Mouse (Mus musculus) embryonic facial prominence, embryonic 12.5 days (tissue): ENCODE data around the gene Rnft2. TPM values are rescaled to one million over a fixed set of nuclear protein-coding genes. Genes with fewer than 3 reads are reported as not detected.
A peak's percentile ranks its signal among the peaks of the same experiment; 100 is the strongest.

Experiments
- ATAC-seq: fragments of 200-750 bp; cut with Nextera tagmentation; 2 replicates; pipeline ENCODE4 v1.8.0; 2017; ENCODE audit not compliant: insufficient number of reproducible peaks, insufficient read depth, low FRiP score, low TSS enrichment
- H3K27ac ChIP-seq: fragments of 300-500 bp; sonication (generic); 2 replicates; pipeline ENCODE4 v1.5.1; 2016; ENCODE audit warnings: mild to moderate bottlenecking
- H3K27me3 ChIP-seq: fragments of 300-500 bp; sonication (generic); 2 replicates; pipeline ENCODE4 v1.6.1; 2016; ENCODE audit warnings: mild to moderate bottlenecking, moderate library complexity
- H3K36me3 ChIP-seq: fragments of 300-500 bp; sonication (generic); 2 replicates; pipeline ENCODE4 v1.6.1; 2016; ENCODE audit warnings: mild to moderate bottlenecking
- H3K4me1 ChIP-seq: fragments of 300-500 bp; sonication (generic); 2 replicates; pipeline ENCODE4 v1.6.1; 2016
- H3K4me2 ChIP-seq: fragments of 300-500 bp; sonication (generic); replicated peaks from 2 replicates; pipeline ENCODE4 v1.6.1; 2016; ENCODE audit warnings: mild to moderate bottlenecking, moderate library complexity
- H3K4me3 ChIP-seq: fragments of 300-500 bp; sonication (generic); 2 replicates; pipeline ENCODE4 v1.5.1; 2016; ENCODE audit warnings: mild to moderate bottlenecking
- H3K9ac ChIP-seq: fragments of 300-500 bp; sonication (generic); 2 replicates; pipeline ENCODE4 v1.6.1; 2016; ENCODE audit warnings: mild to moderate bottlenecking, moderate library complexity
- H3K9me3 ChIP-seq: fragments of 300-500 bp; sonication (generic); 2 replicates; pipeline ENCODE4 v1.6.1; 2016; ENCODE audit warnings: mild to moderate bottlenecking, moderate library complexity
- WGBS: fragments of 180-500 bp; shearing (Covaris S2); methylation state at CpG from one replicate; pipeline ENCODE4 v1.1.7; 2016; 5-methylcytosine and 5-hydroxymethylcytosine counted together
- polyA plus RNA-seq: library from polyadenylated mRNA; unstranded; fragments of >200 nt; fragmentation: Nextera tagmentation; extraction: Ambion mirVana; gene quantifications from 2 replicates; pipeline ENCODE4 v1.2.1, GENCODE M21; 2016

The Rnft2 gene
- 5.7 and 8.8 TPM in 2 replicates for polyA plus RNA-seq

GRCm38 (mm10) chr5:118244606-118245443, at the start of gene Rnft2, which contains the start of gene 2410131K14Rik:
Gene Rnft2 (minus strand): TSS chr5:118245116.
Gene 2410131K14Rik (plus strand): TSS chr5:118245227.
- H3K4me2 ChIP-seq, result peak within 1 kb of the TSS; percentile 72
- peaks cover 24% of the 10 kb centered on the region for H3K4me1 ChIP-seq
- under 1% methylated on average over 68 of the region's 68 CpGs for WGBS
- H3K9me3 ChIP-seq, result no peaks in the 10 kb centered on the region
- H3K36me3 ChIP-seq, result peaks cover 25% of the 10 kb centered on the region
- peak within 1 kb of the TSS; percentile 66 for H3K4me3 ChIP-seq
- H3K27ac ChIP-seq, result peak within 1 kb of the TSS; percentile 72
- H3K27me3 ChIP-seq, result no peaks in the 10 kb centered on the region
- peak within 1 kb of the TSS; percentile 73 for H3K9ac ChIP-seq
- peak; percentile 100 for ATAC-seq

GRCm38 (mm10) chr5:118294086-118294864, 49.4 kb upstream of the Rnft2 start:
- Histone ChIP-seq H3K27ac (peak overlapping the region; percentile 97), H3K4me1 (peaks cover 51% of the 10 kb centered on the region), H3K4me3 (0 out of 2 replicates have a peak overlapping the region, but pooled peaks have one; percentile 12), H3K36me3 (no peaks in the 10 kb centered on the region), H3K9me3 (no peaks in the 10 kb centered on the region), H3K9ac (no peak overlapping the region), H3K27me3 (no peaks in the 10 kb centered on the region), H3K4me2 (peak overlapping the region; percentile 46)
- 14% methylated on average over 23 of the region's 23 CpGs for WGBS
- peak; percentile 91 for ATAC-seq

DNA sequence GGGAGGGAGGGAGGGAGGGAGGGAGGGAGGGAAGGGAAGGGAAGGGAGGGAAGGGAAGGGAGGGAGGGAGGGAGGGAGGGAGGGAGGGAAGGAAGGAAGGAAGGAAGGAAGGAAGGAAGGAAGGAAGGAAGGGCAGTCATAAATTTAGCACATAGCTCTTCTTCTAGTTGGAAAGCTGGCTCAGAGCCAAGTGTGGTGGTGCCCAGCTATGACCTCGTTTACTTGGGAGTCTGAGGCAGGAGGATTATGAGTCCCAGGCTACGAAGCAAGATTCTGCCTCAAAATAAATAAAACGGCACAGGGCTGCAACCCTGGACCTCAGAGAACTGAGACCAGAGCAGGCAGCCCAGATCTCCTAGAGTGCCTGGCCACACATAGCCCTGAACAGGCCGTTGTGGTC, 47.6 kb upstream of the Rnft2 start:
- 63% methylated on average over 4 of the region's 4 CpGs for WGBS
- H3K4me3 ChIP-seq, result no peak overlapping the region

GRCm38 (mm10) chr5:118291453-118291852, 46.5 kb upstream of the Rnft2 start:
- H3K4me1 ChIP-seq, result peaks cover 37% of the 10 kb centered on the region
- H3K4me2 ChIP-seq, result no peak overlapping the region
- no peak overlapping the region for H3K9ac ChIP-seq
- no peak for ATAC-seq
- no peaks in the 10 kb centered on the region for H3K27me3 ChIP-seq
- 92% methylated on average over 3 of the region's 4 CpGs for WGBS
- no peak overlapping the region for H3K27ac ChIP-seq
- H3K9me3 ChIP-seq, result no peaks in the 10 kb centered on the region
- H3K36me3 ChIP-seq, result no peaks in the 10 kb centered on the region
- no peak overlapping the region for H3K4me3 ChIP-seq

More for the DNA sequence above, 47.6 kb upstream of the Rnft2 start:
- H3K9ac ChIP-seq, result no peak overlapping the region
- no peaks in the 10 kb centered on the region for H3K27me3 ChIP-seq
- H3K4me1 ChIP-seq, result peaks cover 45% of the 10 kb centered on the region
- no peak overlapping the region for H3K4me2 ChIP-seq
- no peaks in the 10 kb centered on the region for H3K9me3 ChIP-seq
- H3K36me3 ChIP-seq, result no peaks in the 10 kb centered on the region
- ATAC-seq, result no peak
- H3K27ac ChIP-seq, result 0 out of 2 replicates have a peak overlapping the region, but pooled peaks have one; percentile 12

GRCm38 (mm10) chr5:118277741-118278495, 33.0 kb upstream of the Rnft2 start:
- H3K4me3 ChIP-seq, result no peak overlapping the region
- H3K4me1 ChIP-seq, result peaks cover 23% of the 10 kb centered on the region
- no peaks in the 10 kb centered on the region for H3K9me3 ChIP-seq
- H3K36me3 ChIP-seq, result no peaks in the 10 kb centered on the region
- 0 out of 2 replicates have a peak, but pooled peaks cover 4% of the 10 kb centered on the region for H3K27me3 ChIP-seq
- no peak for ATAC-seq
- H3K27ac ChIP-seq, result no peak overlapping the region
- no peak overlapping the region for H3K9ac ChIP-seq
- WGBS, result 87% methylated on average over 18 of the region's 18 CpGs
- H3K4me2 ChIP-seq, result no peak overlapping the region

DNA sequence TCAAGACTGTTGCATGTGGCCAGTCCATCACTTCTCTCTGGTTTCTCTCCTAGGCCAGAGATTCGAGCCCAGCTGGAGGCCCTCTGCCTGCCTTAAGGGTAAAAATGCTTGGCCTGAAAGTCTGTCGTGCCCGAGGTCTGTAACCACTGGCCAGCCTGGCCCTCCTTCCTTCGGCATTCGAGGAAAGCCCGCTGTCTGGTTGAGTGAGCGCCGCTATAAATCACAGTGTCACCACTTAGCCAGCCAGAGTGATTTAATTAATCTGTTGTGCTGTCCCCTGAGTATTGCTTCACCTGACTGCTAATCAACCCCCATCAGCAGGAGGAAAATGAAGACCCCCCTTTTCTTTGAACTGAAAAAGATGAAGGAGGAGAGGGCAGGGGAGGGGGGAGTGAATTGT, 31.8 kb upstream of the Rnft2 start:
- H3K4me3 ChIP-seq, result no peak overlapping the region
- ATAC-seq, result no peak
- no peaks in the 10 kb centered on the region for H3K9me3 ChIP-seq
- peaks cover 12% of the 10 kb centered on the region for H3K27me3 ChIP-seq
- no peak overlapping the region for H3K4me2 ChIP-seq
- peaks cover 23% of the 10 kb centered on the region for H3K4me1 ChIP-seq
- 29% methylated on average over 8 of the region's 8 CpGs for WGBS
- no peaks in the 10 kb centered on the region for H3K36me3 ChIP-seq
- no peak overlapping the region for H3K9ac ChIP-seq
- no peak overlapping the region for H3K27ac ChIP-seq

DNA sequence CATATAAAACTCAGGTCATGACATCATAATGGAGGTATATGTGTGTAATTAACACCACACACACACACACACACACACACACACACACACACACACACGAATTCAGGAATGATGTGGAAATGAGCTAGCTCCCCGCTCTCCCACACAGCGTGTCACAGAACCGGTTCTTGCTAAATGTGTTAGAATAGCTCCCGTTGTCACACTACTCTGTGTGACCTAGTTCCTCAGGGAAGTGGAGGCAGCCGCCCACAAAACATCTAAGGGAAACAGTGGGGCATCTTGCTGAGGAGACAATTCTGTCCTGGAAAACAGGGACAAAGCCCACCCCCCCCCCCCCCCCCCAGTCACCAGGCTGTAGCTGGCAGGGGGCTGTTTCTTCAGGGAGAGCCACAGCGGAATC, 31.4 kb upstream of the Rnft2 start:
- H3K4me3 ChIP-seq, result no peak overlapping the region
- no peaks in the 10 kb centered on the region for H3K9me3 ChIP-seq
- peaks cover 12% of the 10 kb centered on the region for H3K27me3 ChIP-seq
- ATAC-seq, result no peak
- H3K27ac ChIP-seq, result no peak overlapping the region
- peaks cover 23% of the 10 kb centered on the region for H3K4me1 ChIP-seq
- H3K9ac ChIP-seq, result no peak overlapping the region
- H3K4me2 ChIP-seq, result no peak overlapping the region
- no peaks in the 10 kb centered on the region for H3K36me3 ChIP-seq
- 56% methylated on average over 7 of the region's 7 CpGs for WGBS

DNA sequence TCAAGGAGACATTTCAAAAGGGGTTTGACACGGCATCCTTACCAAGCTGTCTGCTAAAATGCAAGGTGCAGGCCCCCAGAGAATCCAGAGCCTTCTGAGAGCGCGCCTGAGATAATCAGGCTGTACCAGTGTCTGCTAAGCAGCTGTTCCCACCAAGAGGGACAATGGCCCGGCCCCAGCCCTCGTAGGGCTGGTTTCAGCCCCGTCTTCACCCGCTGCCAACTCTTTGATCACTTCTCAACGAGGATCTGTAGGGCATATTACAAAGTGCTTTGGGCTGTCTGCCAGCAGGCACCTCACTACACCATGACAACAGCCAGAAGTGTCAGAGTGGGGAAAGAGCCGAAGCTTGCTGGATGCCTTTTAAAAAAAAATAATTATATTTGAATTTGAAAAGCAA, 29.6 kb upstream of the Rnft2 start:
- Histone ChIP-seq H3K4me2 (no peak overlapping the region), H3K27ac (no peak overlapping the region), H3K4me1 (peaks cover 23% of the 10 kb centered on the region), H3K9me3 (no peaks in the 10 kb centered on the region), H3K36me3 (no peaks in the 10 kb centered on the region), H3K27me3 (peaks cover 17% of the 10 kb centered on the region), H3K9ac (no peak overlapping the region), H3K4me3 (no peak overlapping the region)
- 33% methylated on average over 9 of the region's 9 CpGs for WGBS
- ATAC-seq, result no peak

DNA sequence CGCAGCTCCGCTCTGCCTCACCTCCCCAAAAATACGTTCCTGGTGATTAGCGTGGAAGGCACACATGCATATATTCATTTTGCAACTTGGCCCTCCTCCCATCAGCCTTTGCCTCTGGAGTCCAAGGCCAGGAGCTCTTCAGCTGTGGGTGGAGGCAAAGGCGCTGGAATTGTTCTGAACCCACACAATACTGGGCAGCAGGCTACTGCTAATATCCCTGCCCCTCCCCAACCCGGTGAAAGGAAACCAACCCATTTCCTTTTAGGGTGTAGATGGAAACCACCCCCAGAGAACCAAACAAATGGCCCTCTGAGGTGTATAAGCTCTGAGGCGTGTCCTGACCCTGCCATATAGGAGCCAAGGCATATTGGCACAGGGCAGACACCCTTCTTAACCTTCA, 28.5 kb upstream of the Rnft2 start:
- Histone ChIP-seq H3K4me1 (peaks cover 26% of the 10 kb centered on the region), H3K9ac (no peak overlapping the region; the same call in 1 of the 2 replicates), H3K4me3 (no peak overlapping the region), H3K27me3 (peaks cover 17% of the 10 kb centered on the region), H3K36me3 (no peaks in the 10 kb centered on the region), H3K9me3 (no peaks in the 10 kb centered on the region), H3K4me2 (no peak overlapping the region), H3K27ac (no peak overlapping the region)
- ATAC-seq, result no peak
- WGBS, result 70% methylated on average over 7 of the region's 7 CpGs

DNA sequence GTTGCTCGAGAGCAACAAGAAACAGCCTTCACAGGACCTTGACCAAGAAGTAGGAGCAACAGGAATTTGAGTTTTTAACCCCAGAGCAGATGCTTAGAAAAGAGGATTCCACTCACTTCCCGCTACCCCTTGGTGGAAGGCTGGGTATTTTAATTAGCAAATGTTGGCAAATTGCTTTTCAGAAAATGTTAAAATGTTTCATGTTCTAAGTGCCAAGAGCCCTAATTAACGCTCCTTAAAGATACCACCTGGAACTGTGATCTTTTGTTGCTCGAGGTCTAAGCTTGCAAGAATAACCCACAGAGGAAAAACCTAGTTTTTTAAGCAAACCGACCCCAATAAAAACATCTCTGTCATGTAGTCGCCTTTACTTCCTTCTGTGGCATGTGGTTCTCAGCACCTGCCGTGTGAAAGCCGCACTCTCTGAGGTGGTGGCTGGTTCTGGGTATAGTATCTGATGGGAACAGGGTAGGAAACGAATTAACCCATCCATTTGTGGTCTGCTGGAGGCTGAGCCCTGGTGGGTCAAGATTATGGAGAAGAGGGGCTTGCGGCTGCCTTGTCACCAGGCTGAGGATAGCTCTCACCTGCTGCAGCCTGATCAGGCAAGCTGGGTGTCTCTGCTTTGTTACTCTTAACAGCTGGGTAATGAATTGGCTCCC, 26.7 kb upstream of the Rnft2 start:
- H3K27me3 ChIP-seq, result peaks cover 20% of the 10 kb centered on the region
- no peak overlapping the region for H3K4me2 ChIP-seq
- H3K4me3 ChIP-seq, result no peak overlapping the region
- no peak for ATAC-seq
- H3K27ac ChIP-seq, result no peak overlapping the region
- 70% methylated on average over 10 of the region's 10 CpGs for WGBS
- peaks cover 26% of the 10 kb centered on the region for H3K4me1 ChIP-seq
- no peaks in the 10 kb centered on the region for H3K36me3 ChIP-seq
- H3K9me3 ChIP-seq, result no peaks in the 10 kb centered on the region
- no peak overlapping the region for H3K9ac ChIP-seq

- WGBS, result 1% methylated on average over 13 of the region's 13 CpGs
These were observed 24.1 kb upstream of the Rnft2 start for GRCm38 (mm10) chr5:118268987-118269386.

More at GRCm38 (mm10) chr5:118268987-118269386, 24.1 kb upstream of the Rnft2 start:
- no peak overlapping the region for H3K9ac ChIP-seq
- H3K4me3 ChIP-seq, result no peak overlapping the region
- peaks cover 3% of the 10 kb centered on the region for H3K36me3 ChIP-seq
- H3K4me2 ChIP-seq, result peak overlapping the region; percentile 37; the same call in 1 of the 2 replicates
- peak; percentile 78; the same call in 1 of the 2 replicates for ATAC-seq
- H3K9me3 ChIP-seq, result no peaks in the 10 kb centered on the region
- H3K27ac ChIP-seq, result no peak overlapping the region
- H3K27me3 ChIP-seq, result peaks cover 20% of the 10 kb centered on the region
- peaks cover 18% of the 10 kb centered on the region; the same call in 1 of the 2 replicates for H3K4me1 ChIP-seq
